Mouse (Mus musculus) MEL (cell line): ENCODE results near the gene Rps6ka2.

Experiments
- CTCF ChIP-seq, 3 experiments: IDR thresholded peaks in 2 of 3; conservative IDR thresholded peaks in 1 of 3; 2 replicates each; pipeline ENCODE4 v1.5.1; 2011 to 2012; ENCODE audit warnings: low read length in 3 of 3, low read depth in 2 of 3, mild to moderate bottlenecking in 2 of 3, improper control_type of control experiment in 1 of 3, inconsistent platforms in 1 of 3, mixed read lengths in 1 of 3, moderate library complexity in 1 of 3; ENCODE audit not compliant: control insufficient read depth in 1 of 3, insufficient read depth in 1 of 3, poor library complexity in 1 of 3, severe bottlenecking in 1 of 3
- EP300 ChIP-seq, 2 experiments: IDR thresholded peaks; 2 replicates each; pipeline ENCODE4 v1.6.1; 2011; ENCODE audit warnings: improper control_type of control experiment in 2 of 2, low read length in 2 of 2, low read depth in 1 of 2, mild to moderate bottlenecking in 1 of 2
- GABPA ChIP-seq: IDR thresholded peaks from 2 replicates; pipeline ENCODE4 v1.6.1; 2012; ENCODE audit warnings: low read depth, mild to moderate bottlenecking, inconsistent platforms, low read length, improper control_type of control experiment, moderate library complexity
- HCFC1 ChIP-seq: IDR thresholded peaks from 2 replicates; pipeline ENCODE4 v1.6.1; 2012; ENCODE audit warnings: low read depth, mild to moderate bottlenecking, inconsistent platforms, low read length, improper control_type of control experiment, moderate library complexity
- JUND ChIP-seq: IDR thresholded peaks from 2 replicates; pipeline ENCODE4 v1.6.1; 2011; ENCODE audit warnings: low read depth, mild to moderate bottlenecking, improper control_type of control experiment, low read length
- KAT2A ChIP-seq: conservative IDR thresholded peaks from 2 replicates; pipeline ENCODE4 v1.6.1; 2012; ENCODE audit warnings: low read depth, low read length, improper control_type of control experiment, inconsistent platforms
- MAX ChIP-seq: IDR thresholded peaks from 2 replicates; pipeline ENCODE4 v1.6.1; 2011; ENCODE audit warnings: low read length, improper control_type of control experiment
- POLR2A ChIP-seq, 2 experiments: IDR thresholded peaks; 2 replicates each; pipeline ENCODE4 v1.6.1; 2011 to 2012; ENCODE audit warnings: low read length in 2 of 2, mild to moderate bottlenecking in 2 of 2, control low read depth in 1 of 2, improper control_type of control experiment in 1 of 2, low read depth in 1 of 2, moderate library complexity in 1 of 2; ENCODE audit not compliant: control insufficient read depth in 1 of 2, insufficient read depth in 1 of 2, poor library complexity in 1 of 2
- RAD21 ChIP-seq: IDR thresholded peaks from 2 replicates; pipeline ENCODE4 v1.6.1; 2011; ENCODE audit warnings: mild to moderate bottlenecking, low read depth, low read length, improper control_type of control experiment
- TAL1 ChIP-seq: IDR thresholded peaks from 2 replicates; pipeline ENCODE4 v1.6.1; 2012; ENCODE audit warnings: mild to moderate bottlenecking, inconsistent platforms, low read length, moderate library complexity, mixed read lengths
- TCF12 ChIP-seq: IDR thresholded peaks from 2 replicates; pipeline ENCODE4 v1.6.1; 2014; ENCODE audit warnings: low read depth, mild to moderate bottlenecking, inconsistent platforms, low read length, improper control_type of control experiment, moderate library complexity
- UBTF ChIP-seq: IDR thresholded peaks from 2 replicates; pipeline ENCODE4 v1.6.1; 2012; ENCODE audit warnings: low read depth, mild to moderate bottlenecking, inconsistent platforms, low read length, improper control_type of control experiment, moderate library complexity, borderline replicate concordance; ENCODE audit not compliant: insufficient read depth

GRCm38 (mm10) chr17:7285292-7285691, 115.4 kb downstream of the Rps6ka2 start:
- TF ChIP-seq POLR2A (IDR thresholded peaks at IDR 0.05; ENCODE audit: control insufficient read depth in 1 of 2, insufficient read depth in 1 of 2, low read depth in 1 of 2, low read length in 2 of 2, poor library complexity in 1 of 2) (no peak), JUND (no peak), TAL1 (no peak), CTCF (IDR thresholded peaks at IDR 0.05 in 2 of 3, conservative IDR thresholded peaks at IDR 0.05 in 1 of 3; ENCODE audit: control insufficient read depth in 1 of 3, insufficient read depth in 1 of 3, low read depth in 2 of 3, low read length in 3 of 3, poor library complexity in 1 of 3, severe bottlenecking in 1 of 3) (no peak), MAX (no peak), HCFC1 (no peak), UBTF (no peak), TCF12 (no peak), RAD21 (no peak), GABPA (no peak), EP300 (IDR thresholded peaks at IDR 0.05; ENCODE audit: low read depth in 1 of 2, low read length in 2 of 2) (no peak), KAT2A (no peak)
